Mouse (Mus musculus) megakaryocyte-erythroid progenitor cell, adult 5-6 weeks (primary cell): ENCODE results near the gene Mbtps1. TPM values are rescaled to one million over a fixed set of nuclear protein-coding genes. Genes with fewer than 3 reads are reported as not detected.

Experiments used
- ATAC-seq: replicated peaks from 2 replicates; pipeline ENCODE4 v1.8.0; 2016; ENCODE audit warnings: mild to moderate bottlenecking, inconsistent platforms; ENCODE audit not compliant: severe bottlenecking, poor library complexity, low FRiP score, low TSS enrichment
- total RNA-seq, 2 experiments: library from RNA; stranded (forward) in 1 of 2; stranded (reverse) in 1 of 2; fragments of 200-1000, 215-1000 nt in 1 of 2; fragments of >200 nt in 1 of 2; fragmentation: Nextera tagmentation in 1 of 2; gene quantifications; 2 replicates each; pipeline ENCODE4 v1.2.3; 2014 to 2017

The Mbtps1 gene
- total RNA-seq, 2 experiments from 2014 or later: 35.4 to 97.1 TPM

DNA sequence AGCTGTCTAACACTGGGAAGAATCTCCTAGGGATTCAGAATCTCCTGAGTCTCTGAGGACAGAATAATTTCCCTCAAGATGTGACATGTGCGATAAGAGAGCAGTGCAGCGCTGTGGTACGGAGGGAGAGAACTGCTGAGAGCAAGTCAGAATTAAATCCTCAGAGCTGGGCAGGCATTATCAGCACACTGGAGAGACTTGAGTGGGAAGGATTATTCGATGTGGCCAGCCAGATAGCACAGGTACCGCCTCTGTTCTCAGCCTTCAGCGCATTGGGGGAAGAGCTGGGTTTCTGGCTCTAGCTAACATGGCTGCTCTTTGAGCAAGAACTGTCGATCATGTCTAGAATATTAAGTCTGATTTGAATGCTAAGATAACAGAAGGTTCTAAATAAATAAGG is 46.8 kb downstream of the Mbtps1 start:
- ATAC-seq: peak; percentile 70

DNA sequence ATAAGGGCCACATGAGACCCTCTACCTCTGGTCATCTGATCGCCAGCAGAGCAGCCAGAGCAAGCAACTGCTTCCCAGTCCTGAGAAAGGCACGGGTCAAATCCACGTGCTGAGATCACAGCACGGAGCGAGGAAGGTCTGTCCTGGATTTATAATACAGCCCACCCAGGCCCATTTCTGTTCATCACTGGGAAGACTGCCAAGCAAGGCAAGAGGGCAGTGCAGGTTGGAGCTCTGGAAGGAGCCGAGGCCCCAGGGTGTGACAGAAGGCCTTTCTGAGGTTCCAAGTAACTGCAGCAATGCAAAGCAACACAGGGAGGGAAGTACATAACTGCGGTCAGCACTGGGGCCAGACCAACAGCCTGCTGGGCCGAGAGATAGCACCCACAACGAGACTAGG is 48.1 kb downstream of the Mbtps1 start:
- ATAC-seq: no peak

DNA sequence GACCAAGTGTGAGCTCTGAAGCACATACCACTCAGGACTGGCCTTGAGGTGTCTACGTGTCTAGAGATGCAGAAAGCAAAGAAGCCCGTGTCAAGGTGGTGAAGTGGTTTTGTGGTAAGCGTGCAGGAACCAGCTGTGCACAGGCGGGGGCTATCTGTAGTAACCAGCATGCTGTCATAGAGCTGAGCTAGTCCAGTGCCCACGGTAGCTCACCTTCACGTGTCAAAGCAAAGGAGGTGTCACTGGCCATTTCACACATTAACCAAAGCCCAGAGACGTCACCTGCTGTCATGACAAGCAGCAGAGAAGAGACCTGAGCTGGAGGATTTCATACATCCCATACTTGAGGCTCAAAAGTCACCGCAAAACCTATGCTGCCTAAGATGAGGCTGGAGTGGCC is 52.4 kb downstream of the Mbtps1 start:
- ATAC-seq: 0 out of 2 replicates have a peak, but pooled peaks have one; percentile 4

DNA sequence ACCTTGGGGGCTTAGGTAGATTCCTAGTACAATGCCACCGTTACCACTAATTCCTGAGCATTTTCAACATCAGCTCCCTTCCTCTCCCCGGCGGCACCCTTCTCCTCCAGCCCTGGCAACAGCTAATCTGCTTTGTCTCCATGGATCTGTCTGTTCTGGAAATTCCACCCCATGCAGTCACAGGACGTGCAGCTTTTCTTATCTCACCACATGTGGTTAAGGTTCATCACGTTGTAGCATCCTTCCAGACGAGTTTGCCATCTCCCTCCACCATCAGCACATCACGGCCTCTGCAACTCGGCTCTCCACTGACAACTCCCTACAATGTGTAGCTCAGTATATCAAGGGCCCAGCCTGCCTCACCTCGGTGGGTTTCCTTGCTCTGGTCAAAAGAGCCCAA is 53.0 kb downstream of the Mbtps1 start:
- 0 out of 2 replicates have a peak, but pooled peaks have one; percentile 16 for ATAC-seq

DNA sequence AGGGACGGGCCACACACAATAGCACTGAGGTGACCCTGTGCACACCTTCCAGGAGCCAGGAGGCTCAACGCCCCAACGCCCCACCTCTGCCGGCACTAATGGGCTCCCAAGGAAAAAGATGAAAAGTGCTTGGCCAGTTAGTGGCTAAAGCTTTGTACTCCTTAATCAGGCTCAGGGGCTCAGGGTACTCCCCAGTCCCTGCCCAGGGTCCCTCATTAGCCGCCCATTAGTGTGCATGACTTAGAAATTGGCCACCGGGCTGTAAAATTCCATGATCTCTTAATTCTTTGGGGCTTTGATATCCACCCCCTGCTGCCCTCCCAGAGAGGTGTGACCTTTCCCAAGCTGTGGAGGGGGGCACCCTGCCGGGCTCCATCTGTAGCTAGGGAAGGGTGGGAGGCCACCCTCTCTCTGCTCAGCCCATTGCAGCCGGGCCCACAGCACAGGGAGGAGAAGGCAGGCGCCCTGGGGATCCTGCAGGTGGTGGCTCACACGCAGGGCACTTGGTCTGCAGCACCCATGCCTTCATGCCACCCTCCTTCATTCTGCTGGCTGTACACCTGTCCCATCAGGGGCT is 55.3 kb downstream of the Mbtps1 start:
- ATAC-seq: no peak

GRCm38 (mm10) chr8:119502111-119502510 is 56.4 kb downstream of the Mbtps1 start:
- no peak for ATAC-seq

- no peak for ATAC-seq
Observed at GRCm38 (mm10) chr8:119501598-119501997, 56.9 kb downstream of the Mbtps1 start, which contains the start of gene Slc38a8. Gene Slc38a8, minus strand, starts transcription at chr8:119501698.

GRCm38 (mm10) chr8:119499836-119500235 is 58.7 kb downstream of the Mbtps1 start:
- ATAC-seq: no peak

- peak; percentile 52; the same call in 1 of the 2 replicates for ATAC-seq
Observed at GRCm38 (mm10) chr8:119496848-119497247, 61.7 kb downstream of the Mbtps1 start.

- no peak for ATAC-seq
Observed at GRCm38 (mm10) chr8:119487093-119487492, 71.4 kb downstream of the Mbtps1 start.

- ATAC-seq: no peak
Observed at GRCm38 (mm10) chr8:119484145-119484896, 74.2 kb downstream of the Mbtps1 start.

DNA sequence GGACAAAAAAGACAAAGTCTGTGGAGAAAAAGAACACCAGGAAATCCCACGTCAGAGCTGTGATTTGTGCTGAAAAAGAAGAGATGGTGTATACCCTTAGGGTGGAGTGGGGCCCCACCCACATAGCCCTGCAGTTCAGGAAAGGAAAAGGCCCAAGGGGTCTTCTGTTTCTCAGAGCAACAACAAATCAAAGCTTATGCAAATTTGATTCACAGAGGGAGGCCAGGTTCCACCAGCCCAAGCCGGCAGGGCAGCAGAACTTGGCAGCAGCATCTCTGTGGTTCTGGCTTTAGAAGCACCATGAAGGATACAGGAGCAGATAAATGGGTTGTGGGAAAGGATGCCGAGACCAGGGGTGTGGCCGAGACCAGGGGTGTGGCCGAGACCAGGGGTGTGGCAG is 79.9 kb downstream of the Mbtps1 start:
- no peak for ATAC-seq

DNA sequence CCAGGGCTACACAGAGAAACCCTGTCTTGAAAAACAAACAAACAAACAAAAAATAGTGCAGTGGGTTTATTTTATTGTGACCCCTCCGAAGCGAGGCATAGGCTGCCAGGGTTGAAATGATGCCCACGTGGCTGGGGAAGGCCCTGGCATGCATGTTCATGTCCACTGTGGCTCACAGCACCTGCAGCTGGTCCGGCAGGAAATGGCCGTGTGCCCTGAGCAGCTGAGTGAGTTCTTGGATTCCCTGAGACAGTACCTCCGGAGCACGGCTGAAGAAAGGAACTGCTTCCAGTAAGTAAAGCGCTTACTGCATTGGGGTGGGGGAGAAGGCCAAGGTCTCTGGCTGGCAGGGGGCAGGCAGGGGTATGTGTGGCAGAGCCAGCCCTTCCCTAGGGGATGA is 90.4 kb downstream of the Mbtps1 start:
- no peak for ATAC-seq

GRCm38 (mm10) chr8:119466794-119467193 is 91.7 kb downstream of the Mbtps1 start:
- ATAC-seq: no peak

DNA sequence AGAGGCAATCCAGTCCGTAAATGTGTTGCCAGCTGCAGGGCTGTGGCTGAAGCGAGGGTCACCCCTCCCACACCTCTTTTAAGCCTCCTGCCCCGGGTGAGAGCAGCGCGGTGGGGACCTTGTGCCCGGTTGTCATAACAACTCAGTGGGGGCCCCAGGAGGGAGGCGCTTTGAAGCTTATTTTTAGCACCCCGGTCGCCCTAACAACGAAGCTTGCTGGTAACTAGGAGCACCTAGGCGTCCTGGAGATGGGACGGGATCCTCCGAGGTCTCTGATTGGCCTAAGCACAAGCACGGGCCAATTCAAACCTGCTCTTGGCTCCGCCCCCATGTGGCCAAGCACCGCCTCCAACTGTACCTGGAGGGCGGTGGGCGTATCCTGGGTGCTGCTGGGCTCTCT is 92.4 kb downstream of the Mbtps1 start:
- no peak for ATAC-seq

DNA sequence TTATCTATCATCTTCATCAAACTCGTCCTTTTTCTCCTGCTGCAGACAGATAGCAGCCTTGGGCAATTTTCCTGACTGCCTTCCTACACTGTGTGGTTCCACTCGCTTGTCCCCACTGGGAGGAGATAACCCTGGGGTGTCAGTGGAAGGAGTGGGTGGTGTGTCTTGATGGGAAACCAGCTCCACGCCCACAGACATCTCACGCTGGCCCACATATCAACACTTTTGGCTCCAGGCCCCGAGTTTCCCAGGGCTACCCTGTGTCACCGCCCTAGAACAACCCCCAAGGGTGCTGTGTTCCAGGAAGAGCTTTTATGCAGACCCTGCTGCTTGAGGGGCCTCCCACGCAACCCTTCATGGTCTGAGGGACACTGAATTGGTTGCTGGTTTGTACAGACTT is 94.8 kb downstream of the Mbtps1 start:
- no peak for ATAC-seq

DNA sequence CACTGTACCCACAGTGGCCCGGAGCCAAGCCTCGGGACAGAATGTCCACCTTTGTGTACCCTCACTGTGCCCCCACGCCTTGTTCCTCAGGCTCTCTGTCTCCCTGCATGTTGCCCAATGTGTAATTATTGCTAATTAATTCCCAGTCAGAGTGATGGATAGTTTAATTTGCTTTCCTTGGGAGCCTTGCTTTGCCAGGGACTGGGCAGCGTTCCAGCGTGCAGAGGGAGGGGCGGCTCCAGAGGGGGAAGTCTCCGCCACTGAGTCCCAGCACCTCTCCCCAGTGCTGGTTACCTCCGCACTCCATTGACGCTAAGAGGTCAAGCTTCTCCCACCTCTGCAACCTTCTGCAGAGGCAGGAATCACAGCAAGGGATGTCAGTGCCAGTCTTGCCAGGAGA is 97.2 kb downstream of the Mbtps1 start:
- ATAC-seq: no peak

- peak; percentile 48; the same call in 1 of the 2 replicates for ATAC-seq
Observed at GRCm38 (mm10) chr8:119459724-119460123, 98.8 kb downstream of the Mbtps1 start.
